Mouse (Mus musculus): Measurements from ENCODE around the gene Klf3.

GRCm38 (mm10) chr5:64823431-64823830 lies 20.2 kb downstream of the Klf3 start:
- TF ChIP-seq POLR2A (IDR thresholded peaks at IDR 0.05; ENCODE audit: low read depth, low read length) (no peak), CTCF (conservative IDR thresholded peaks at IDR 0.05; ENCODE audit: insufficient read depth, insufficient read length, low read depth, low read length) (no peak)
